Mouse (Mus musculus): ENCODE measurements around the gene 9230102O04Rik.

9230102O04Rik gene

DNA sequence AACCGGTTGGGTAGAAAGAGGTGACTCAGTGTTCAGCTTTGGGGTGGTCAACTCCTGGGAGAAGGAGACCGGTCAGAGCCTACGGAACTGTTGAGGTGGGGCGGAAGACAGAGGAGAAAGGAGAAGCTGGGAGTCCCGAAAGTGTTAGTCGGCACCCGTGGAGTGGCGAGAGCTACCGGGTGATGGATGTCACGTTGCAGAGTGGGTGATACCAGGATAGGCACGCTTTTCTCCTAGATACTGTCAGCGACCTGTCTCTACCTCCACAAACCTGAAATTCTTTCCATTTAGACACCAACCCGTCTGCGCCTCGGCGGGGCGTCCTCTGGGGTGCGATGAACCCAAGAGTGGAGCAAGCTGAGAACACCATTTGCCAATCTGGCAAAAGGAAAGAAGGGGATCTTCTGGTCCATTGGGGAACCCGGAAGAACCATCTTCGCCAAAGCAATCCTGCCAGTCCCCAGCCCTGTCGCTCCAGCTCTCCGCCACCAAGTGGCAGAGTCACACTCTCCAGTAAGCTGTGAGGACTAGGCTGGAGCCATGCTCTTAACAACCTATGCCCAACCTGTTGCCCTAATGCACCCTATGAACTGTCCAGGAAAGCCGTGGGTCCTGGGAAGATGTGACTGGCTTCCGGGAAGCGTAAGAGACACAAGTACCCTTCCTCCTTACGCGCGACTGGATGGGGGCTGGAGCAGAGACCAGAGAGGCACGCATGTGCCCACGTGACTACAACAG is at the start of gene 9230102O04Rik:
9230102O04Rik (minus strand) TSS at position 628 of the 738 bp plus-strand sequence.
- no peak for DNase-seq (ENCODE audit: extremely low read depth, insufficient read length, low spot score)

DNA sequence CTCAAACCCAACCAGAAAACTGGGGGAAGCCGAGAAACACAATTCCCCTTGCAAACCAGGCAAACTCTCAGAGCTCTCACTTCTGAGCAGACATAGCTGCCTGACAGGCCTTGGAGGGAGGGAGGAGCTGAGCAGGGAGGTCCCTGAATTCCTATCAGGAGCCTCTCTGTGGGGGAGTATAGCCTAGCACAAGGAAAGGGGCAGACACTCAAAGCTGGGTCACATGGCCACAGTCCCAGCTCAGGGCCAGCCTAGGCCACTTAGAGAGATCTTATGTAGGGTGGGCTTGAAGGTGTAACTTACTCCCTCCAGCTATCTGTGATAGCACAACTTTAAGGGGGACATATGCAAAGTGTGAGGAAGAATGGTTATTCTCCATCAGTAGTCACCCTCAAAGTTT is 46.6 kb upstream of the 9230102O04Rik start:
- DNase-seq (ENCODE audit: extremely low read depth, insufficient read length, low spot score), result no peak

DNA sequence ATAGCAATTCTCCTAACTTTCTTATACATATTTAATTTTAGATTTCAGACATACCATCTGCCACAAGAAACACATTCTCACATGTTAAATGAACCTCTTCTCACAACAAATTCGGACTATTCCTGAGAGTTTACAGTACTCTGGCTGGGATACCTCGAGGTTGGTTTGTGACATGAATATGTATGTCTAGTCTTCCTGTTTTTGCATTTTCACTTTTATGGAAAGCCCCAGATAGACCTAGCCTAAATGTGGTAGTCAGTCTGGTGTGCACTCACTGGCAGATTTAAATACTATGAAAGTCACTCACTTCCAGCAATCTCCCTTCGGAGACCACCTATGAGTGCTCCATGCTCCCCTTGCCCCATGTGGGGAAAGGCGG is 37.6 kb upstream of the 9230102O04Rik start:
- DNase-seq (ENCODE audit: extremely low read depth, insufficient read length, low spot score), result no peak

DNA sequence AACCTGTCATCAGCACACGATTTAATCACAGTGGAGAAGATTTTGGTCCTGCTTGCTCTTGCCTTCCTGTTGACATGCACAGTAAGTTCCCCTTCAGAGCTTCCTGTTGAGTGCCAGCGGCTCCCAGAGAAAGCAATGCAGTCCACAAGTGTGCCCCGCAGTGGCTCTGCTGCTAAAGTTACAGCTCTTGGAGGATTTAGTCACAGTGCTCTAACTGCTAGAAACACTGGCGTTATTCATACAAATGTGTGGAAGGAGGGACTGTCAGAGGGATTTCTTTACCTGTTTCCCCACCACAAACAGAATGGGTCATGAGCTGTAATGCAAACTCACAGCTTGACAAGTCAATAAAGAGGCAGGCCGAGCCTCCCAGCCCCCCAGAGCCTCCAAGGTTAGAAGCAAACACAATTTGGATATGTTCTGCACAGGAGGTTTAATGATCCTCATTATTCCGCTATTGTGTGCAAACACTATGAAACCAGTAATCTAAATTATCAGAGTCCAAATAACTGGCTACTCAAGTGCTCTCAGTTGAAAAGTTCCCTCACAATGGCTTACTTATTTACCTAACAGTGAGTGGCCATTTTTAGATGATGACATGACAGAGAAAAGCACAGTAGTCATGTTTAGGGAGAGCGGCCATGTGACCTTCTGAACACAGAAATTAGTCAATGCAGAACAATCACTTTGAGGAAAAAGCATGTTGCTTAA is 37.0 kb upstream of the 9230102O04Rik start:
- DNase-seq (ENCODE audit: extremely low read depth, insufficient read length, low spot score), result no peak

DNA sequence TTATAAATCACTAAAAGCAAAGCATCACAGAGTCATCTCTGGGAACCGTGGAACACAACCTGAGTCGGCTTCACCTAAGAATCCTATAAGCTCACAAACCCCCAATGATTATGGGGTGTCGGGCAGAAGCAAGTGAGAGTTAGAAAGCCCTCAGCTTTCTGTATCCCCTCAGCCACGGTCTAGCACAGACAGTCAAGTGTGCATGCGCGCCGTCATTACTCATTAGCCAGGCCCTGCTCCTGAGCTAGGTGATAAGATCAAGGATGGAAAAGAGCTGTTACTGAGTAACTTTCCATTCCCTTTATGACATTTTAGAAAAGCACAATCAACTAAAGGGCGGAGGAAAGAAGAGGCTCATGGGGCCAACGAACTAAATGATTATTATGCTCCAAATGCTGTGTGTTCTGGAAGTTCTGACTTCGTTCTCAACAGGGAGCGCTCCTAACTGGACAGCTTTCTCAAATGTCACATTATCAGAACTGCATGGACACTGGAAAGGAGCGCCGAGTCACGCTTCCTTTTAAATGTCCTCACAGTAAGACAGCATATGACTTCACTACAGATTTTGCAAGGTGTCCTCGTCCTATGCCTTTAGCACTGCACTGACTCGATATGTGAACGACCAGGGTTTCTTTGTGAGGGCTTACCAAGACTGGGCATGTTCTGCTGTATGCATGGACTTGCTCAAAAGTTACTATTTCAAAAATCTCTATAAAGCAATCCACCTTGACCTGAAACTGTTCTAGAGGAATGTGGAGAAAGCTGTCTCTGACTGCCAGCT is 29.5 kb upstream of the 9230102O04Rik start:
- DNase-seq (ENCODE audit: extremely low read depth, insufficient read length, low spot score), result no peak

DNA sequence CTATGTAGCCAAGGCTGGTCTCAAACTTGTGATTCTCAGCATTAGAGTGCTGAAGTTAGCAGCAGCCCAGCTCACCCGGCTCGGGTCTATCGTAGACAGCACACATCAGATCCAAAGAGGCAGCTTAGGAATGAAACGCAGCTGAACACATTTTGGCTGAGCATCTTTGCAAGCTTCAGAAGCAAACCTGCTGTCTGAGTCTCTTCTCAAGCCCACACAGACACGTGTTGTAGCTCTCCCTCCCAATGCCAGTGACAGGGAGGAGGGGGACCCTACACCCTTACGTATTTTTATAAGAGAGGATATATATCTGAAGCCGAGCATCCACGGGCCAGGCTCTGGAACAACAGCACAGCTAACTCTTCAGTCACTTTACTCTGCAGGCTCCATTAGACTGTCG is 28.3 kb upstream of the 9230102O04Rik start:
- no peak for DNase-seq (ENCODE audit: extremely low read depth, insufficient read length, low spot score)

DNA sequence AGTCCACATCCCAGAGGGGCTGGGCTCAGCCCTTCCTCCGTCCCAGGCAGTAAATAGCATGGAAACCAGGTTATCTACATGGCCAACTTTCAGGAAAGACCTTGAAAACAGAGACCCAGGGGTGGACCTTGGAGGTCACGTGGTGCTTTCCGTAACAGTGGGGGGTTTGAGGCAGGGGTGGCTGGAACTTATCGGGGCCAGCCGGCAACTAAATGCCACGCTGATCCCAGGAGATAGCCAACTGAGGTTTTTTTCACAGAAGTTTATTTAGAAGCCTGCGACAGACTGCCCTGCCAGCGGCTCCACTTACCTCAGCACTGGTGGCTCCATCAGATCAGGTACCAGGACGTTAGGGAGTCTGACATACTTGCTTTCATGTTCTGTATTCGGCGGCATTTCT is 16.7 kb upstream of the 9230102O04Rik start:
- DNase-seq (ENCODE audit: extremely low read depth, insufficient read length, low spot score), result no peak

DNA sequence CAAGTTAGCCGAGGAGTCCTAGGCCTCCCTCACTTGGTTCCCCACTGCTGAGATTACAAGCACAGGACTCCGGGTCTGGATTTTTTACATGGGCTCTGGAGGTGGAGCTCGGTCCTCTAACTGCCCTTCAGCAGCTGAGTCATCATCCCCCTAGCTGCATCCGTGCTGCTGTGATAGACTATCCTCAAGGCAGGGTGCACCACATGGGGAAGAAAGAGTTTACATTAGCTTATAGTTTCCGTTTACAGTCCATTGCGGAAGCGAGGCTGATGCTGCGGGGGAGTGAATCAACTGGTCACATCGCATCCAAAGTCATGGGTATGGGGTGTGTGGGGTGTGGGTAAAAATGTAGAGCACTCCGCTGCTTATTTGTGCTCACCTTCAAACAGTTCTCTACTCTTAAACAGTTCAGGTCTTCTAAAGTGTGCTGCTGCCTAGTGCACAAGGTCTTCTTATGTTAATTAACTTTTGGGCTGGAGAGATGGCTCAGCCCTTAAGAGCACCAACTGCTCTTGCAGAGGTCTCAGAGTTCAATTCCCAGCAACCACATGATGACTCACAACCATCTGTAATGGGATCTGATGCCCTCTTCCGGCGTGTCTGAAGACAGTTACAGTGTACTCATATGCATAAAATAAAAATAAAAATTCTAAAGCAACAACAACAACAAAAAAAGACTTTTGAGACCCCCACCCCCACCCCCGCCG is 14.7 kb upstream of the 9230102O04Rik start:
- no peak for DNase-seq (ENCODE audit: extremely low read depth, insufficient read length, low spot score)

DNA sequence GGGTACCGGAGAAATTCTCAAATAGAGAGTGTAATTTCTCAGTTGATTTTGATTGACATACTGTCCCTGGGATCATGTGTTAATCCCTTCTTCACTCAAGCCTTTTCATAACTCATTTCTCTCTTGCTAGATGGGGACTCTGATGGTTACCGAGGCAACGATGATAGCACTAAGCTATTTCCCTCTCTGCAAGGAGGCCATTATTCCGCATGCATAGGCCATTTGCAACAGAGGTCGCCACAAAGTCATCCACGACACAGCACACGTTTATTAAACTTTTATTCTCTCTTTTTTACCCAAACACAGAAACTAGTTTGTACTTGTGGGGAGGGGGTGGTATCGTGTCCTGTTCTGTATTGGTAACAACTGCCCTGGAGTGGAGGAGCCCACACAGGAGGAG is 8.5 kb upstream of the 9230102O04Rik start:
- no peak for DNase-seq (ENCODE audit: extremely low read depth, insufficient read length, low spot score)

DNA sequence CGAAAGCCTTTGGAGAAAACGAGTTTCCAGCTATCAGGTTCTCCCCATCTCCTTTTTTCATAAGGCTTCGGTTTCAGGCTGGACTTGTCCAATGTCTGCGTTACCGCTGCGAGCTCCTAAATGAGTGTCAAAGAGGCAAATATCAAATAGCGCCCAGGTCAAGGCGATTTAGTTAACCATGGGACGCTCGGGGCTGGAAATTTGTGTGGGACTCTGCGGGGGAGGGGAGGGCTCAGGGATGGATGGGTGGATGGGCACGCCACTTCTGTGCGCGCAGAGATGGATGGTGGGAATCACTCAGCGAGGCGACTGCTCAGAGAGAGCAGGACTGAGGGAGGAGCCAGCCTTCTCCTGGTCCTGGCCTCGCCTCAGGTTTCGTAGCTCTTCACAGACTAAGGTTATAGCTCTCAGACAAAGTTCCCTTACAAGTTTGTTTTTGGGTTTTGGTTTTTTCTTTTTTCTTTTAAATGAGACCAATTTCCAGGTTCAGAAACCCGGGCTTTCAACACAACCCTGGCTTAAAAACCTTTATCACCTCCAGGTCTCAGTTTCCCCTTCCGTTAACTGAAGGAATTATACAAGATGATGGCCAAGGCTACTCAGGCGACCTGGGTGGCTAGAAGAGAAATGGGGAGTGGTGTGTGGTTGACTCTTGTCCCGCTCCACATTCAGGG is 6.9 kb upstream of the 9230102O04Rik start:
- no peak for DNase-seq (ENCODE audit: extremely low read depth, insufficient read length, low spot score)

DNA sequence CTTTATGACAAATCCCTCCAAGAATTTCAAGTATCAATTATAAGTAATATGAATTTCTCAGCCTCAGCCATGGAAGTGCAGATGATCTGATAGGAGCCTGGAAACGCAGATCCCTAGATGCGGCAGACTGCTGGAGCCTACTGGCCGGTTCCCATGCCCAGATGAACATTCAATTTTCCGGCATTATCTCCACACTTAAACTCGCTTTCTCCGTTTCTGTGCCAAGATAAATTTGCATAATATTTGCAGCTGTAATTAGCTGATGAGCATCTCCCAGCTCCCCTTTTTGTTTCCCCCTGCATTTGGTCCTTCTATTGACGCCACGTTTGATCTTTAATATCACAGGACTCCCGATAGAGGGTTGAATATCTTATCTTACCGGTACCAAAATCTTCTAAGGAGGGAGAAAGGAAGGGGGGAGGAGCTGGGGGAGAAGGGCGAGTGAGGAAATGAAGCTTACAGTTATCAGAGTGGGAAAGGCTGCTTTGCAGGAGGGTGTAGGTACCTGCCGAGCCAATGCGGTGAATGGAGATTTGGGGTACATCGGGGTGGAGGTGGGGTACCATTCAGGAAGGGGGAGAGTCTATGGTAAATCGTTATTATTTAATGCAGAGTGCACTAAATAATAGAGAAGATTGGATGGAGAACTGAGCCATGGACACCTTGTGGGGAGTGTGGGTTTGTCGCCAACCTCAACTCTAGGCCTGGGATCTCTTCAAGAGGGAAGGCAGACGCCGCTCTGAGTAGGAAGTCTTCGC is 5.7 kb upstream of the 9230102O04Rik start:
- no peak for DNase-seq (ENCODE audit: extremely low read depth, insufficient read length, low spot score)

DNA sequence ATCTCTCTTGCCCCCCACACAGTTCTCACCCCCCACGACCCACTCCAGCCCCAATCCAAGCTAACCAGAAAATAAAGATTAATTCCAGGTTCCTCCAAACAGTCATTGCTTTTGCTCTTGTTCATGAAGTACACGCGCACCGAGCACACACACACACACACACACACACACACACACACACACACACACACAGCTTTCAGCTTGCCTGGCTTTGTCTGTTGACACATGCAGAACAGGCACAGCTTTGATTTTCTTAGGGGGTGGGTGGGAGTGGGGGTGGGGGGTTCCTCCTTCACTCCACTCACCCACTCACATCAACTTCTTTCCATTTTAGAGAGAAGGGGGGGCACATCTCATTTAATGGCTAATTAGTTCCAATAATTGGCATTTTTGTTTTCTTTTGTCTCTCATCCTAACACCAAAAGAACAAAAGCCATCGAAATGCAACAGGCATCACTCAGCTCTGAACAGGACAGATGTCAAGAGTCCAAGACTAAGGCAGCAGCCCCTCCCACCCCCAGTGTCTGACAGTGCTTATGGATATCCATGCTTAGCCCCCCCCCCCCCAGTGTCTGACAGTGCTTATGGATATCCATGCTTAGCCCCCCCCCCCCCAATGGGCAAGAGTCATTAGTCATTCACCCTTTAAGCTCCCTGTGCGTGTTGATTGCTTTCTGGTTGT is 4.1 kb upstream of the 9230102O04Rik start:
- no peak for DNase-seq (ENCODE audit: extremely low read depth, insufficient read length, low spot score)

DNA sequence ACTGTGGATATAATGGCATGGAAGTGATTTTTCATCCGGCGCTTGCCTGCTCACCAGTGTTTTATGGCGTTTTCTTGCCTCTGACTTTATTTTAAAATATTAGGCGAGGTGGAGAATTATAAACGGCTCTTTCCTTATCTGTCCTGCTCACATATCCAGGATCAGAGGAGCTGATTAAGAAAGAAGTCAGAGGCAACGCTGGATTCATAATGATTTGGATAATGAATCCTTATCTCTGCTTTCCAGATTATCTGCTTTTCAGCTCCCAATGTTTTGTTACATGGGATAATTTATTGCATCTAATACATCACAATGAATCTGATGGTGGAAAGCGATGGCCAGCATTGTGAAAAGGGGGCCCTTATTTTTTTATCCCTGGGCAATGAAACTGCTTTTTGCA is 3.2 kb upstream of the 9230102O04Rik start:
- DNase-seq (ENCODE audit: extremely low read depth, insufficient read length, low spot score), result no peak

DNA sequence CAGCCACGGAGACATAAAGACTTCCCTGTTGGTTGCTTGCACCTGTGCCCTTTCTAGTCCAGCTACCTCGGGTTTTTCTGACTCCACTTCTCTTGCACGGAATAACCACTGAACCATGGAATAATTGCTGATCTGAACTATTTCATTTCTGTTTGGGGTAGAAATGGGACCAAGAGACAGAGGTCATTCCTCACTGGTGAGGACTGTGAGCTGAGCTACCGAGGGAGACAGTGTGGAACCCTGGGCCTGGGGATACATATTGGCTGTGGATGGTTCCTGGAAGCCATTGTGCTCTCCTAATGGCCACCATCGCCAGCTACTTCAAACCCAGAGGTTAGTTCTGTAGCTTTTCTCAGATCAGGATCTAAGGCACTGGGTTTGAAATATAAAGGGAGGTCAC is 1.6 kb upstream of the 9230102O04Rik start:
- no peak for DNase-seq (ENCODE audit: extremely low read depth, insufficient read length, low spot score)

DNA sequence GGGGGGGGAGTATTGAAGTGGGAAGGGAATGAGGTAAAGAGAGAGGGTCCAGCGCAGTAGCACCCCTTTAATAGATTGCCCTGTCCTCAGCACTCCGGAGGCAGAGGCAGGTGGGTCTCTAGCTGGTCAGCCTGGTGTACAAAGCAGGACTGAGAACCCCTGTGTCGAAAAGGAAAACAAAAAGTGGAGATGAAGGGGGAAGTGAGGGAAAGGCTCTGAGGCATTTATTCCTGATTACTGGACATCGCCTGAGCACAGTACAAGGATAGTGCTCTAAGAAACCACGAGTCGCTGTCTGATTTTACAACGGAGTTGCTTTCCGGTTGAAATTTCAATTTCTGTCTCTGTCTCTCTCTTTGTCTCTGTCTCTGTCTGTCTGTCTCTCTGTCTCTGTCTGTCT is 911 bp upstream of the 9230102O04Rik start:
- no peak for DNase-seq (ENCODE audit: extremely low read depth, insufficient read length, low spot score)

DNA sequence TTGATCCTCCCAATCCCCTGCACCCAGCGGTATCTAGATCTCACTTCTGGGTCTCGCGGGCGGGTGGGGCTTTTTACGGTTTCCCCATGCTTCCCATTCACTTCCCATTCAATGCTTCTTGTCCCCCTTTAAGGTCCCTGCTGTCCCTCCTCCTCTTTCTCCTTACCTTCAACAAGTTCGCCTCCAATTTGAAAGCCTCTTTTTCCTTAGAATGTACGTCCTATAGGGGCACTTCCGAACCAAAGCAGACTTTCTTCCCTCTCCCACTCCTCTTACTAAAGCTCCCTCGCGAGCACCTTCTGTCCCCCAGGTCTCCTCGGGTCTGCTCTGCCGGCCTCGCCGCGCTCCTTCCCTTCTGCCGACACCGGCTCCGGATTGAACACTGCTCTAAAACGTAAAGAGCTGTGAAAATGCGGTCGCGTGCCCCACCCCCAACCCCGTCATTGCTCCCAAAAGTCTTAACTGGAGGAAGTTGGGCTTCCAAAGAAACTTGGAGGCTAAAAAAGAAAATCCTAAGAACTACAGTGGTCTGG is 377 bp upstream of the 9230102O04Rik start, which contains the start of gene Gata3:
Gata3 (minus strand) TSS at position 384 of the 533 bp plus-strand sequence.
- no peak for DNase-seq (ENCODE audit: extremely low read depth, insufficient read length, low spot score)

DNA sequence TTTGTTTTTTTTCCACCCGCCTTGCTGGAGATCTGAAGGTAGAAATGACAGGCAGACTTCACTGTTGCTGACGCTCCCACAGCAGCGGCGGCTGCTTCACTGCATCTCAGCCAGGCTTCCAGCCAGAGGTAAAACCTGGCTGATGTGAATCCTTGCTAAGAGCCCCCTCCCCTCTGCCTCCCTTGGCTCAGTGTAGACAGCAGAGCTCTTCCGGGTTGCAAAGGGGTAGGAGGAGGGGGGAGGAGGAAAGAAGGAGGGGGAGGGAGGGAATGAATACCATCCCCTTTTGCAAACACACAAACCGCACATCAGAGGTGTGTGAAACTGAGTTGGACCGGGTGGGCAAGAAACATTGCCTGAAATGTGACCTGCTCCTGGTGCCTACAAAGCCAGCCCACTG is 1.7 kb downstream of the 9230102O04Rik start:
- DNase-seq (ENCODE audit: extremely low read depth, insufficient read length, low spot score), result no peak

DNA sequence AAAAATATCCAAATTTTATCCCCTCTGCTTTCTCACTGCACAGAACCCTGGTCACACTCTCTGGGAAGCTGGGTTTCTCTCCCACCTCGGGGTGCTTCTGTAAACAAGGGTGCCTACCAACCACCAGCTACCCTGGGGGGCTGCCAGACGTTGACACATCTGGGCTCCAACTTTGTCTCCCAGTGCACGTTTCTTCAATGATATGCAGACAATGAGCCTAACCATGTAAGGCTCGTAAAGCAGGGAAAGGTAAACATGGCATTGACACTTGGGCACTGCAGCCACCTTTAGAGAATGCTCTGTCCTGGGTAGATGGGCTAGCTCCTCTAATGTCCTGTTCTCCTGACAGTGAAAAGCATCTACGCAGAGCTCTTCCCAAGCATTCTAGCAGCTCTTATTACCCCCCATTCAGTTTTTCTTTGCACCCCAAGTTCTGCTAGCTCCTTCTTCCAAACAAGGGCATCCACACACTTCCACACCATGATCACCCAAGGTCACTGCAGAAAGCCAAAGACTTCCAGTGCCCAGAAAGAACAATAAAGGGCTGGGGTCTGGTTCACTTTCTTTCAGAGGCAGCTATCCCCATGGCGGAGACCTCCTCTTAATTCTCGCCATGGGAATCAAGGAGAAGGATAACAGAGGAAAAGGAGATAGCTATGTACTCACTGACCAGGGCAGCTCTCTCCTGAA is 2.3 kb downstream of the 9230102O04Rik start:
- DNase-seq (ENCODE audit: extremely low read depth, insufficient read length, low spot score), result no peak

All from 3134 (cell line).